Mouse (Mus musculus) erythroblast, embryonic 14.5 days (primary cell): ENCODE results near the gene Mgarp.

Experiments
- GATA1 ChIP-seq: IDR thresholded peaks from 2 replicates; pipeline ENCODE4 v1.6.1; 2012; ENCODE audit warnings: low read length, inconsistent platforms, mixed read lengths
- TAL1 ChIP-seq: IDR thresholded peaks from 3 replicates; pipeline ENCODE4 v1.6.1; 2012; ENCODE audit warnings: low read length, inconsistent platforms, mixed read lengths

GRCm38 (mm10) chr3:51368011-51368410 lies 28.5 kb downstream of the Mgarp start:
- no peak for TF ChIP-seq GATA1
- TF ChIP-seq TAL1, result no peak
